In the genomic region with DNA sequence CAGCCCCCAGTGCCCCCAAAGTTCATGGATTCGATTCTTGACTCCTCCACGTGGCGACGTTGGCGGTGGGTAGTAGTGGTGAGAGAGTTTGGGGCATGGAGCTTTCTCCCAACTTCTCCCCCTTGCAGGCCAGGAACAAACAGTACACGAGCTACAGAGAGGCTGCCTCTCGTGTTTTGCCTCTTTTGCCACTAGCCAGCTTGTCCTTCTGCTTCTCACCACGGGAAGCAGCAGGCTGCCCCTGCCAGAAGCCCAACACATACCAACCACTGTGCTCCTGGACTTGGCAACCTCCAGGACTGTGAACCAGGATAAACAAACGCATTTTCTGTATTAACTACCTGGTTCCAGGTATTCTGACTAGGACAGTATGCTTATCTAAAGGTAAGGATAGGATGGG, we compare ENCODE assay signal across 10 mouse cellular contexts. TPM values are rescaled to one million over a fixed set of nuclear protein-coding genes. Genes with fewer than 3 reads are reported as not detected.
DNase-seq lines count a peak whose midpoint lies in the region; ATAC-seq and TF ChIP-seq lines count a peak whose summit lies in the region.
"Had no signal": no experiment of that assay in that cellular context is flagged by ENCODE, and none has a peak within 500 bp of the region (broad histone marks: within the 10 kb centered on the region; RNA-seq: fewer than 3 reads in every experiment).

No protein-coding gene starts in this region.

- H3K4me2 ChIP-seq in embryonic facial prominence, embryonic 12.5 days (replicated peaks) = peak overlapping the region; percentile 45
- H3K4me2 ChIP-seq in myocyte (ENCODE audit: low read depth) = peak overlapping the region; percentile 21

- H3K4me1 ChIP-seq in embryonic facial prominence, embryonic 12.5 days = peaks cover 28% of the 10 kb centered on the region; the same call in 1 of the 2 replicates

- no peaks in the 10 kb centered on the region for H3K36me3 ChIP-seq in embryonic facial prominence, embryonic 12.5 days
- no peaks in the 10 kb centered on the region for H3K36me3 ChIP-seq in myocyte (ENCODE audit: control insufficient read depth, insufficient read depth)
- H3K36me3 ChIP-seq: midbrain, embryonic 13.5 days had no signal

- no peak for ATAC-seq in embryonic facial prominence, embryonic 12.5 days (ENCODE audit: insufficient number of reproducible peaks, insufficient read depth, low FRiP score, low TSS enrichment)

- no peak for TF ChIP-seq POLR2A in myocyte (IDR thresholded peaks at IDR 0.05; ENCODE audit: insufficient read length, low read depth)

- 60% methylated on average over 9 of the region's 9 CpGs for WGBS in embryonic facial prominence, embryonic 12.5 days

- no peak overlapping the region for H3ac ChIP-seq in myocyte (ENCODE audit: control insufficient read depth, insufficient read length)

- H3K9ac ChIP-seq in embryonic facial prominence, embryonic 12.5 days = no peak overlapping the region
- H3K9ac ChIP-seq: forebrain, postnatal 0 days had no signal

- peak overlapping the region; percentile 19; the same call in 1 of the 2 replicates for H3K4me3 ChIP-seq in embryonic facial prominence, embryonic 12.5 days
- H3K4me3 ChIP-seq in myocyte = no peak overlapping the region

- intact Hi-C loops in gastrocnemius, postnatal 14 days (cut with DNase I; ENCODE audit: low total_unique reads) = no loop called here
- intact Hi-C loops in left cerebral cortex, postnatal 4 days (cut with DNase I) = no loop called here
- intact Hi-C loops in left cerebral cortex, postnatal 36 days (cut with DNase I) = no loop called here

- no peaks in the 10 kb centered on the region for H3K9me3 ChIP-seq in embryonic facial prominence, embryonic 12.5 days
- H3K9me3 ChIP-seq: midbrain, embryonic 13.5 days had no signal

- DNase-seq in gastrocnemius, postnatal 14 days = peak; percentile 16
- no peak for DNase-seq in gastrocnemius, adult 18-20 months (ENCODE audit: low spot score)
- DNase-seq in left cerebral cortex, postnatal 4 days = peak; percentile 23
- DNase-seq in left cerebral cortex, postnatal 36 days (ENCODE audit: low spot score in 2 of 2) = no peak
- no peak for DNase-seq in natural killer cell, adult 2 months (ENCODE audit: low spot score in 2 of 2)
- no peak for DNase-seq in spleen, postnatal 14 days (ENCODE audit: low spot score in 2 of 2)
- DNase-seq: forebrain, postnatal 0 days had no signal

- no peaks in the 10 kb centered on the region for H3K79me2 ChIP-seq in myocyte (ENCODE audit: control insufficient read depth, insufficient read depth)

- H3K27me3 ChIP-seq in embryonic facial prominence, embryonic 12.5 days = no peaks in the 10 kb centered on the region
- H3K27me3 ChIP-seq in myocyte (ENCODE audit: control insufficient read depth, insufficient read depth, insufficient read length) = no peaks in the 10 kb centered on the region
- H3K27me3 ChIP-seq: midbrain, embryonic 13.5 days had no signal

- peak overlapping the region; percentile 91 for H3K27ac ChIP-seq in embryonic facial prominence, embryonic 12.5 days

TF ChIP-seq in myocyte, 11 proteins besides CTCF, POLR2A, EP300 and RAD21:
- no peak for TF ChIP-seq MYOG (IDR thresholded peaks at IDR 0.05; ENCODE audit: control insufficient read depth in 1 of 3, insufficient read depth in 1 of 3, insufficient read length in 2 of 3, low read depth in 2 of 3)
- TF ChIP-seq SRF (IDR thresholded peaks at IDR 0.05; ENCODE audit: control insufficient read depth, insufficient read length, low read depth) = no peak
- TF ChIP-seq CEBPB (IDR thresholded peaks at IDR 0.05; ENCODE audit: insufficient read depth, poor library complexity, severe bottlenecking) = no peak
- no peak for TF ChIP-seq TCF12 (IDR thresholded peaks at IDR 0.05; ENCODE audit: insufficient read depth, poor library complexity, severe bottlenecking)
- TF ChIP-seq MYOD1 (IDR thresholded peaks at IDR 0.05; ENCODE audit: control insufficient read depth in 1 of 3, insufficient read length in 2 of 3, low read depth in 2 of 3) = no peak
- no peak for TF ChIP-seq REST (IDR thresholded peaks at IDR 0.05; ENCODE audit: insufficient read depth, insufficient read length)
- no peak for TF ChIP-seq MAX (IDR thresholded peaks at IDR 0.05; ENCODE audit: low read depth)
- no peak for TF ChIP-seq POLR2AphosphoS2 (IDR thresholded peaks at IDR 0.05; ENCODE audit: insufficient read length, low read depth)
- TF ChIP-seq USF1 (IDR thresholded peaks at IDR 0.05; ENCODE audit: low read depth) = no peak
- no peak for TF ChIP-seq TCF3 (IDR thresholded peaks at IDR 0.05; ENCODE audit: insufficient read length, low read depth)
- TF ChIP-seq E2F4 (IDR thresholded peaks at IDR 0.05; ENCODE audit: insufficient read depth) = no peak
TF ChIP-seq in myocyte: peak in this region for 0.

RNA-seq across cellular contexts. Expression of a gene that starts 44.6 kb away (rescaled TPM):
- total RNA-seq in gastrocnemius, postnatal 14 days (2021) = 10 to 100 TPM; 26.4 to 30.9 TPM
- total RNA-seq in gastrocnemius, adult 18-20 months (2021) = 10 to 100 TPM; 59.5 to 60.6 TPM
- total RNA-seq in left cerebral cortex, postnatal 4 days (2021) = 10 to 100 TPM; 51.2 TPM
- 100 to 1,000 TPM; 178 to 190 TPM for total RNA-seq in left cerebral cortex, postnatal 36 days (2021)
- 39.1 and 43.5 TPM in 2 replicates for polyA plus RNA-seq in embryonic facial prominence, embryonic 12.5 days (2016; fragmentation: Nextera tagmentation; extraction: Ambion mirVana)
- polyA plus RNA-seq in myocyte (2012; fragmentation: generic; extraction: Trizol) = 23.2 TPM

Comparison
In these comparisons a context has a peak if more than half of its experiments do, and no peak if none do; other contexts are left out.
1. DNase-seq: peak in gastrocnemius, postnatal 14 days (single experiment) and left cerebral cortex, postnatal 4 days (single experiment); none in gastrocnemius, adult 18-20 months (single experiment), left cerebral cortex, postnatal 36 days (0 of 2), natural killer cell, adult 2 months (0 of 2) and spleen, postnatal 14 days (0 of 2).